Mouse (Mus musculus): ENCODE results near the gene Rapgef5. TPM values are rescaled to one million over a fixed set of nuclear protein-coding genes. Genes with fewer than 3 reads are reported as not detected.

Rapgef5 gene
- polyA plus RNA-seq, 1 experiment from 2014 or later = 12.4 TPM

GRCm38 (mm10) chr12:117660361-117660760 is 144.1 kb downstream of the Rapgef5 start:
- H3K9me3 ChIP-seq (ENCODE audit: control insufficient read depth, low read length) = no peaks in the 10 kb centered on the region
- H3K4me3 ChIP-seq (ENCODE audit: low read depth, low read length) = no peak overlapping the region
- no peaks in the 10 kb centered on the region for H3K36me3 ChIP-seq (ENCODE audit: control insufficient read depth, insufficient read depth, low read length)
- 25% methylated on average over 4 of the region's 4 CpGs for WGBS
- ATAC-seq (ENCODE audit: low read depth) (no peak), DNase-seq (ENCODE audit: low spot score) (no peak)
- no peak overlapping the region for H3K27ac ChIP-seq (replicated peaks; ENCODE audit: low read depth, low read length)
- H3K9ac ChIP-seq (ENCODE audit: low read depth, low read length) = no peak overlapping the region
- H3K4me1 ChIP-seq (ENCODE audit: control insufficient read depth, insufficient read depth, low read length) = peaks cover 4% of the 10 kb centered on the region; the same call in 1 of the 2 replicates
- H3K4me2 ChIP-seq (ENCODE audit: low read depth, low read length) = no peak overlapping the region
- no peaks in the 10 kb centered on the region for H3K27me3 ChIP-seq (replicated peaks; ENCODE audit: control insufficient read depth, insufficient read depth, low read length)

GRCm38 (mm10) chr12:117661871-117662270 is 145.6 kb downstream of the Rapgef5 start:
- no peak for ATAC-seq (ENCODE audit: low read depth)
- no peaks in the 10 kb centered on the region for H3K27me3 ChIP-seq (replicated peaks; ENCODE audit: control insufficient read depth, insufficient read depth, low read length)
- H3K9ac ChIP-seq (ENCODE audit: low read depth, low read length) = no peak overlapping the region
- H3K27ac ChIP-seq (replicated peaks; ENCODE audit: low read depth, low read length) = no peak overlapping the region
- H3K4me3 ChIP-seq (ENCODE audit: low read depth, low read length) = no peak overlapping the region
- no peaks in the 10 kb centered on the region for H3K9me3 ChIP-seq (ENCODE audit: control insufficient read depth, low read length)
- no peaks in the 10 kb centered on the region for H3K36me3 ChIP-seq (ENCODE audit: control insufficient read depth, insufficient read depth, low read length)
- no peak for DNase-seq (ENCODE audit: low spot score)
- peaks cover 4% of the 10 kb centered on the region; the same call in 1 of the 2 replicates for H3K4me1 ChIP-seq (ENCODE audit: control insufficient read depth, insufficient read depth, low read length)
- 69% methylated on average over 6 of the region's 6 CpGs for WGBS
- H3K4me2 ChIP-seq (ENCODE audit: low read depth, low read length) = no peak overlapping the region

- H3K9me3 ChIP-seq (ENCODE audit: control insufficient read depth, low read length) = no peaks in the 10 kb centered on the region
- H3K27ac ChIP-seq (replicated peaks; ENCODE audit: low read depth, low read length) = no peak overlapping the region
- no peaks in the 10 kb centered on the region for H3K36me3 ChIP-seq (ENCODE audit: control insufficient read depth, insufficient read depth, low read length)
- no peak for ATAC-seq (ENCODE audit: low read depth)
- DNase-seq (ENCODE audit: low spot score) = peak; percentile 32
- no peak overlapping the region for H3K4me3 ChIP-seq (ENCODE audit: low read depth, low read length)
- H3K27me3 ChIP-seq (replicated peaks; ENCODE audit: control insufficient read depth, insufficient read depth, low read length) = no peaks in the 10 kb centered on the region
- WGBS = 34% methylated on average over 5 of the region's 5 CpGs
- no peak overlapping the region for H3K4me2 ChIP-seq (ENCODE audit: low read depth, low read length)
- no peak overlapping the region for H3K9ac ChIP-seq (ENCODE audit: low read depth, low read length)
- H3K4me1 ChIP-seq (ENCODE audit: control insufficient read depth, insufficient read depth, low read length) = peaks cover 4% of the 10 kb centered on the region; the same call in 1 of the 2 replicates
These were observed 147.4 kb downstream of the Rapgef5 start for GRCm38 (mm10) chr12:117663637-117664036.

- no peak overlapping the region for H3K9ac ChIP-seq (ENCODE audit: low read depth, low read length)
- H3K4me1 ChIP-seq (ENCODE audit: control insufficient read depth, insufficient read depth, low read length) = peaks cover 4% of the 10 kb centered on the region; the same call in 1 of the 2 replicates
- 58% methylated on average over 5 of the region's 5 CpGs for WGBS
- no peaks in the 10 kb centered on the region for H3K9me3 ChIP-seq (ENCODE audit: control insufficient read depth, low read length)
- no peak overlapping the region for H3K4me2 ChIP-seq (ENCODE audit: low read depth, low read length)
- H3K27me3 ChIP-seq (replicated peaks; ENCODE audit: control insufficient read depth, insufficient read depth, low read length) = no peaks in the 10 kb centered on the region
- no peak for ATAC-seq (ENCODE audit: low read depth)
- H3K27ac ChIP-seq (replicated peaks; ENCODE audit: low read depth, low read length) = no peak overlapping the region
- H3K4me3 ChIP-seq (ENCODE audit: low read depth, low read length) = no peak overlapping the region
- H3K36me3 ChIP-seq (ENCODE audit: control insufficient read depth, insufficient read depth, low read length) = no peaks in the 10 kb centered on the region
- DNase-seq (ENCODE audit: low spot score) = no peak
These were observed 148.4 kb downstream of the Rapgef5 start for GRCm38 (mm10) chr12:117664644-117665043.

GRCm38 (mm10) chr12:117666391-117666790 is 150.1 kb downstream of the Rapgef5 start:
- Histone ChIP-seq H3K4me1 (ENCODE audit: control insufficient read depth, insufficient read depth, low read length) (peaks cover 4% of the 10 kb centered on the region; the same call in 1 of the 2 replicates), H3K9me3 (ENCODE audit: control insufficient read depth, low read length) (no peaks in the 10 kb centered on the region), H3K4me2 (ENCODE audit: low read depth, low read length) (no peak overlapping the region), H3K27ac (replicated peaks; ENCODE audit: low read depth, low read length) (no peak overlapping the region), H3K27me3 (replicated peaks; ENCODE audit: control insufficient read depth, insufficient read depth, low read length) (no peaks in the 10 kb centered on the region), H3K36me3 (ENCODE audit: control insufficient read depth, insufficient read depth, low read length) (no peaks in the 10 kb centered on the region), H3K9ac (ENCODE audit: low read depth, low read length) (no peak overlapping the region), H3K4me3 (ENCODE audit: low read depth, low read length) (no peak overlapping the region)
- WGBS = 91% methylated on average over 3 of the region's 3 CpGs
- DNase-seq (ENCODE audit: low spot score) (no peak), ATAC-seq (ENCODE audit: low read depth) (no peak)

GRCm38 (mm10) chr12:117669610-117670400 is 153.5 kb downstream of the Rapgef5 start:
- H3K27ac ChIP-seq (replicated peaks; ENCODE audit: low read depth, low read length) = no peak overlapping the region
- no peak overlapping the region for H3K4me3 ChIP-seq (ENCODE audit: low read depth, low read length)
- H3K4me2 ChIP-seq (ENCODE audit: low read depth, low read length) = no peak overlapping the region
- H3K9me3 ChIP-seq (ENCODE audit: control insufficient read depth, low read length) = no peaks in the 10 kb centered on the region
- ATAC-seq (ENCODE audit: low read depth) (no peak), DNase-seq (ENCODE audit: low spot score) (no peak)
- no peaks in the 10 kb centered on the region for H3K36me3 ChIP-seq (ENCODE audit: control insufficient read depth, insufficient read depth, low read length)
- WGBS = 74% methylated on average over 10 of the region's 10 CpGs
- H3K4me1 ChIP-seq (ENCODE audit: control insufficient read depth, insufficient read depth, low read length) = no peaks in the 10 kb centered on the region
- no peak overlapping the region for H3K9ac ChIP-seq (ENCODE audit: low read depth, low read length)
- no peaks in the 10 kb centered on the region for H3K27me3 ChIP-seq (replicated peaks; ENCODE audit: control insufficient read depth, insufficient read depth, low read length)

GRCm38 (mm10) chr12:117673188-117673587 is 156.9 kb downstream of the Rapgef5 start:
- H3K36me3 ChIP-seq (ENCODE audit: control insufficient read depth, insufficient read depth, low read length) = no peaks in the 10 kb centered on the region
- no peak overlapping the region for H3K9ac ChIP-seq (ENCODE audit: low read depth, low read length)
- no peaks in the 10 kb centered on the region for H3K9me3 ChIP-seq (ENCODE audit: control insufficient read depth, low read length)
- DNase-seq (ENCODE audit: low spot score) (no peak), ATAC-seq (ENCODE audit: low read depth) (no peak)
- no peak overlapping the region for H3K27ac ChIP-seq (replicated peaks; ENCODE audit: low read depth, low read length)
- H3K4me3 ChIP-seq (ENCODE audit: low read depth, low read length) = no peak overlapping the region
- H3K4me1 ChIP-seq (ENCODE audit: control insufficient read depth, insufficient read depth, low read length) = no peaks in the 10 kb centered on the region
- H3K4me2 ChIP-seq (ENCODE audit: low read depth, low read length) = no peak overlapping the region
- WGBS = 52% methylated on average over 2 of the region's 2 CpGs
- H3K27me3 ChIP-seq (replicated peaks; ENCODE audit: control insufficient read depth, insufficient read depth, low read length) = no peaks in the 10 kb centered on the region

- no peaks in the 10 kb centered on the region for H3K9me3 ChIP-seq (ENCODE audit: control insufficient read depth, low read length)
- no peak for DNase-seq (ENCODE audit: low spot score)
- H3K27ac ChIP-seq (replicated peaks; ENCODE audit: low read depth, low read length) = no peak overlapping the region
- no peaks in the 10 kb centered on the region for H3K4me1 ChIP-seq (ENCODE audit: control insufficient read depth, insufficient read depth, low read length)
- no peak overlapping the region for H3K9ac ChIP-seq (ENCODE audit: low read depth, low read length)
- ATAC-seq (ENCODE audit: low read depth) = no peak
- no peaks in the 10 kb centered on the region for H3K27me3 ChIP-seq (replicated peaks; ENCODE audit: control insufficient read depth, insufficient read depth, low read length)
- H3K4me3 ChIP-seq (ENCODE audit: low read depth, low read length) = no peak overlapping the region
- H3K36me3 ChIP-seq (ENCODE audit: control insufficient read depth, insufficient read depth, low read length) = no peaks in the 10 kb centered on the region
- WGBS = 93% methylated on average over 2 of the region's 2 CpGs
- no peak overlapping the region for H3K4me2 ChIP-seq (ENCODE audit: low read depth, low read length)
These were observed 158.2 kb downstream of the Rapgef5 start for GRCm38 (mm10) chr12:117674511-117674910.

- no peaks in the 10 kb centered on the region for H3K36me3 ChIP-seq (ENCODE audit: control insufficient read depth, insufficient read depth, low read length)
- no peak overlapping the region for H3K9ac ChIP-seq (ENCODE audit: low read depth, low read length)
- H3K4me1 ChIP-seq (ENCODE audit: control insufficient read depth, insufficient read depth, low read length) = no peaks in the 10 kb centered on the region
- H3K27me3 ChIP-seq (replicated peaks; ENCODE audit: control insufficient read depth, insufficient read depth, low read length) = no peaks in the 10 kb centered on the region
- H3K9me3 ChIP-seq (ENCODE audit: control insufficient read depth, low read length) = no peaks in the 10 kb centered on the region
- H3K27ac ChIP-seq (replicated peaks; ENCODE audit: low read depth, low read length) = no peak overlapping the region
- DNase-seq (ENCODE audit: low spot score) (no peak), ATAC-seq (ENCODE audit: low read depth) (no peak)
- H3K4me3 ChIP-seq (ENCODE audit: low read depth, low read length) = no peak overlapping the region
- H3K4me2 ChIP-seq (ENCODE audit: low read depth, low read length) = no peak overlapping the region
- WGBS = 82% methylated on average over 4 of the region's 4 CpGs
These were observed 160.0 kb downstream of the Rapgef5 start for GRCm38 (mm10) chr12:117676265-117676664.
